Mouse (Mus musculus): Measurements from ENCODE around the gene Ralb.

The Ralb gene

GRCm38 (mm10) chr1:119451417-119451816, 53.2 kb downstream of the Ralb start:
- DNase-seq (ENCODE audit: low read depth, low spot score), result no peak

- DNase-seq (ENCODE audit: low read depth, low spot score), result no peak
These were observed 53.8 kb downstream of the Ralb start for GRCm38 (mm10) chr1:119450651-119451345.

DNA sequence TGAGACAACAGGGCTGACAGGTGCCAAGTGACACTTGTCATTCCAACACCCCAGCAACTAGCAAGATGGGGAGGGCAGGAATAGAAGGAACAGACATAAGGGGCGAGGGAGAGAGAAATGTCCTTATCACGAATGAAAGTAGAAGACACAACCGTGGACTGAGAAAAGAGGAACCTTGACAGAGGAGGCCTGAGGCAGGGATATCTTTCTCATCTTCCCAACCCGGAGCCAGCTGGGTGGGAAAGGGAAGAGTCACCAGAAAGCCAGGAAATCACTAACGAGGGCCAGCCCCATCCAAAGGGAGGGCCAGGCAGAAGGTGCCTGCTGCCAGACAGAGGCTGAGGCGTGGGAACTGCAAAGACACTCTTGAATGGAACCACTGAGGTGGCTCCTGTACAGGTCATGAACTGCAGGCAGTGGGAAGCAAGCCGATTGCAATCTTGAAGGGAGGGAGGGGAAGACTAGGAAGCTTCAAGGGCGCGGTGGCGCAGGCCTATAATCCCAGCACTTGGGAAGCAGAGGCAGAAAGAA, 57.8 kb downstream of the Ralb start:
- no peak for DNase-seq (ENCODE audit: low read depth, low spot score)

GRCm38 (mm10) chr1:119443591-119444350, 60.8 kb downstream of the Ralb start:
- DNase-seq (ENCODE audit: low read depth, low spot score), result no peak

DNA sequence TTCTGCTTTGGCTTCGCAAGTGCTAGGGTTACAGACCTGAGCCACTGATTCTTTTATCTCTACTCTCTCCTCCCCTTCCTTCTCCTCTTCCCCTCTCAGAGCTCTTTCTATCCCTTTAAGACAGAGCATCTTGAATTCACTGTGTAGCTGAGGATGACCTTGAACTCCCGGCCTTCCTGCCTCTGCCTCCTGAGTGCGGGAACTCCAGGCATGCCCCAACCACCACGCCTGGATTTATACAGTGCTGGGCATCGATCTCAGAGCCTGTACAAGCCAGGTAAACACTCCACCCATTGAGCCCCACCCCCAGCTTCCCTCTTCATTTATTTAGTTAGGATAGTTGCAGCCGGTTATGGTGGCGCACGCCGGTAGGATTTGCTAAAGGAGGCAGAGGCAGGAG, 61.7 kb downstream of the Ralb start:
- DNase-seq (ENCODE audit: low read depth, low spot score), result no peak

- no peak for DNase-seq (ENCODE audit: low read depth, low spot score)
These were observed 66.4 kb downstream of the Ralb start for GRCm38 (mm10) chr1:119438105-119438637.

- DNase-seq (ENCODE audit: low read depth, low spot score), result no peak
These were observed 67.2 kb downstream of the Ralb start for GRCm38 (mm10) chr1:119437401-119437800.

DNA sequence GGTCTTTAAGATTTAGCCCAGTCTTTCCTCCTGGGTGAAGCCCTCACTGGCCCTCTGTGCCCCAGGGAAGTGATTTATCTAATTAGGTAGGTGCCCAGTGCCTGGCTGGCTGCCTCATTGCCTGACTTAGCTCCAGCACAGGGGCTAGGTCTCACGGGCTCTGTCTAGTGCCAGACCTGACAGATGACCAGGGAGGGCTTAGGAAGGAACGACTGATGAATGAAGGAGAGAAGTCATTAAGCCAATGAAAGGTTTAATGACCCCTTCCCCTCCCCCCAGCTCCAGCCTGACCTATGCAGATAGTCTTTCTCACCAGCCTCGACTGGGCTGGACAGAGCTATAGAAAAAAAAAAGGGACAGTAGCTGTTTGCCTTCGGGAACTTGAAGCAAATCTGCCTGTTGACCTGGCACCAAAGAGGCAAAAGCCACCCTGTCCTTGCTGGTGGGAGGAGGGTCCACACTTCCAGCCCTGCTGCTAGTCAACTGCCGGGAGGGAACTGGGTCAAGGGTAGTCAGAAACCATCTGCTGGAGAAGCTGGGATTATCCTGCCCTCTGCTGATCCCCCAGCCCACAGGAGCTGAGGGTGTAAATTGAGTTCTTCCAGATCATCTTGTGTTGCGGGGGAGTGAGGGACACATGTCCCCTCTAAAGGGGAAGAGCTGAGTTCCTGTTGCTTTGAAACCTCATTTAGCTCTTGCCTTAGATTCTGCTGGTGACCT, 80.3 kb downstream of the Ralb start:
- no peak for DNase-seq (ENCODE audit: low read depth, low spot score)

- DNase-seq (ENCODE audit: low read depth, low spot score), result no peak
These were observed 81.1 kb downstream of the Ralb start for GRCm38 (mm10) chr1:119423510-119423909.

DNA sequence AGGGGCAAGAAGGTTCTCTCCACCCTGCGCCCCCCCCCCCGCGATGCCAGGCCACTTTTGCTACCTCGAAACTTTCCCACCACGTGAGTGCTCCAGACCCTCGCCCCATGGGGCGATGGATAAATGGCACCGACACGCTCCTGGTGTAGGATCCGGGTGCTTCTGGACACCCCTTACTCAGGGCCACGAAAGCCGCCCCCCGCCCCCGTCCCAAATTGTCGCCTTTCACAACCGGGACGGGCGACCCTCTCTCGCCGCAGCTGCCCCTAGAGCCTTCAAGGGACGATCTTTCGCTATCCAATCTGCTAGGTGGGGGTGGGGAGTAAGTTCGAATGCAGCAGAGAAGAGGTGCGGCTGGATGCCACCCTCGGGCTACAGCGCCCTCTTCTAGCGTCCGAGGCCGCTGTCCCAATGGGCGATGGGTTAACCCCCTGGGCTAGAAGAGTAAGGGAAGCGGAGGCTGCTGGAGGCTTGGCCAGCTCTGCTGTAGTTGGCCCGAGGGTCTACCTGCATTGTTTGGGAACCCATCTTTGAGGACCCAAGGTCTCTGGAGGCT, 82.1 kb downstream of the Ralb start:
- DNase-seq (ENCODE audit: low read depth, low spot score), result no peak

DNA sequence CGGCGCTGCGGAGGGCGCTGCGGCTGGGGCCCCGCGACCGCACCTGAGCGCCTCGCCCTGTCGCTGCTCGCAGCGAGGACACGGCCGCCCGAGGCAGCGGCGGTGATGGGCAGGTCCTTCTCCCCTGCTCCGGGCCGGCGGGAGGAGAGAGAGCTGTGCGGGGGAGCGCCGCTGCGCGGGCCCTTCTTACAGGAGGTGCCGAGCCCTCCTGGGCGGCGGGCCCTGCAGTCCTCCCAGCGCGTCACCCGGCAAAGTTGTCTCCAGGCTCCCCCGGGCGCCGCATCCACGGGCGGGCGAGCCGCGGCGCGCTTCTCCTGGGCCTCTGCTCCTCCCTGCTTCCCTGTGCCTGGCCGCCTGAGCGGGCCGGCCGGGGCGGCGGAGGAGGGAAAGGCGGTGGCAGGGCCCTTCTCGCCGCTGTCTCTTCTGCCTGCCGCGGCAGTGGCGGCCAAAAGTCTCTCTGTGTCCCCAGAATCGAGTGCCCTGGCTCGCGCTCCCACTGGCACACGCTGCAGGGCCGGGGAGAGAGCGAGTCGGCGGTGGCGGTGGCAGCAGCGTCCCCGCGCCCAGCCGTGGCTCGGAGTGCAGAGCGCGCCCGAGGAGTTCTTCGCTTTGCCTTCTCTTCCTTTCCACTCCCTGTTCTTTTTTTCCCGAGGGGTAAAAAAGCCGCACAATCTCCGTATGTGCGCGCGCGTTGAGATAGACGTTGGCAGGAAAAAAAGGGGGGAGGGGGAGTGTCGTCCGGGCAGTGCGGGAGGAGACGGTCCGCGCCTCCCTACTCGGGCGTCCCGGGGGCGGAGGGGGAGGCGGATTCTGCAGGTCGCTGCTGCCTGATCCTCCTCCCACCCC, 82.8 kb downstream of the Ralb start, which contains the start of gene Inhbb:
Gene Inhbb (minus strand): TSS at position 673 of the 846 bp plus-strand sequence.
- DNase-seq (ENCODE audit: low read depth, low spot score), result no peak

GRCm38 (mm10) chr1:119420984-119421575, 83.5 kb downstream of the Ralb start:
- no peak for DNase-seq (ENCODE audit: low read depth, low spot score)

All from c-Kit-negative CD71-positive TER-119-positive erythroid progenitor cells, embryonic 14.5 days (primary cell).